ENCODE assay signal across 8 mouse cellular contexts in the genomic region with DNA sequence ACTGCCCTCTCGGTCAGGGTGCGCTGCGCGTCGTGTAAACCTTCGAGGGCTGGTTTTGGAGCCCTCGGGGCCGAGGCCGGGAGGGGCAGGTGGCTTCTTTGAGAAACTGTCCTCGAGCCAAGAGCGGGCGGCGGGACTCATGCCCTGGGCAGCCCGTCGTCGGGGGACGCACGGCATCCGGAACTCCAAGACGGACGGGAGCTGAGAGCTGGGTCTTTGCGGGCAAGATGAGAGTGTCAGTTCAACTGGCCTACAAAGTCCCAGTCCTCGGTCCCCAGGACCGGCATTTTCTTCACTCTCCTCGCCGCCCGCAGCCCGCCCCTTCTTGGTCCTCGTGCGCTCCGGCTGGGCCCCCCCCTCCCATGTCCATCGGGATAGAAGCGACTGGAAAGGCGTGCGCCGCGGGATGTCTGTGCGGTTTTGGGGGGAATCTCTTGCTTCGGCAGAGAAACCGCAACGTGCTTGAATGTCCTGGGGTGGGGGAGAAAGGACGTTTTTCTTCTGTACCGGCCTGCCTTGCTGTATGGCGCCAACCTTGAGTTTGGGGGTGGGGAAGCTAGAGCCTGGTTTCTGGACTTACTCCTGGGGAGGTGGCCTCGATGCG.
DNase-seq lines count a peak whose midpoint lies in the region; ATAC-seq and TF ChIP-seq lines count a peak whose summit lies in the region.

No protein-coding gene starts in this region.

- H3K36me3 ChIP-seq in kidney, adult 2 months (ENCODE audit: control insufficient read depth, insufficient read depth, low read length) = no peaks in the 10 kb centered on the region
- H3K36me3 ChIP-seq in heart, embryonic 12.5 days = no peaks in the 10 kb centered on the region
- no peaks in the 10 kb centered on the region for H3K36me3 ChIP-seq in limb, embryonic 12.5 days

- no peak for TF ChIP-seq POLR2A in kidney, adult 2 months (IDR thresholded peaks at IDR 0.05; ENCODE audit: low read depth, low read length)

- peak overlapping the region; percentile 76 for H3K9ac ChIP-seq in heart, embryonic 12.5 days
- H3K9ac ChIP-seq in limb, embryonic 12.5 days (replicated peaks) = peak overlapping the region; percentile 71

- H3K4me1 ChIP-seq in kidney, adult 2 months (ENCODE audit: control insufficient read depth, insufficient read depth, low read length) = peaks cover 26% of the 10 kb centered on the region
- H3K4me1 ChIP-seq in brown adipose tissue, adult 24 weeks (ENCODE audit: control insufficient read depth, insufficient read depth, insufficient read length, low read length) = peaks cover 6% of the 10 kb centered on the region; the same call in 1 of the 2 replicates
- peaks cover 23% of the 10 kb centered on the region for H3K4me1 ChIP-seq in heart, embryonic 12.5 days (replicated peaks)
- peaks cover 24% of the 10 kb centered on the region for H3K4me1 ChIP-seq in limb, embryonic 12.5 days (replicated peaks)

- WGBS in kidney, adult 2 months = 4% methylated on average over 46 of the region's 46 CpGs
- 2% methylated on average over 44 of the region's 46 CpGs for WGBS in heart, embryonic 12.5 days
- WGBS in limb, embryonic 12.5 days = 2% methylated on average over 46 of the region's 46 CpGs

- H3K9me3 ChIP-seq in heart, embryonic 12.5 days (replicated peaks) = no peaks in the 10 kb centered on the region
- H3K9me3 ChIP-seq in limb, embryonic 12.5 days = no peaks in the 10 kb centered on the region

- H3K27me3 ChIP-seq in kidney, adult 2 months (replicated peaks; ENCODE audit: control insufficient read depth, insufficient read depth, low read length) = no peaks in the 10 kb centered on the region
- H3K27me3 ChIP-seq in heart, embryonic 12.5 days (replicated peaks) = peaks cover 47% of the 10 kb centered on the region
- H3K27me3 ChIP-seq in limb, embryonic 12.5 days = peaks cover 64% of the 10 kb centered on the region

- peak overlapping the region; percentile 97 for H3K4me2 ChIP-seq in heart, embryonic 12.5 days
- peak overlapping the region; percentile 98 for H3K4me2 ChIP-seq in limb, embryonic 12.5 days

- ATAC-seq in heart, embryonic 12.5 days (ENCODE audit: insufficient number of reproducible peaks, low FRiP score) = 0 out of 2 replicates have a peak, but pooled peaks have one; percentile 29
- no peak for ATAC-seq in limb, embryonic 12.5 days (ENCODE audit: insufficient number of reproducible peaks, insufficient read depth, low FRiP score, low TSS enrichment, low read depth)

- DNase-seq in kidney, adult 2 months = peak; percentile 44
- no peak for DNase-seq in kidney, postnatal 14 days
- peak; percentile 68 for DNase-seq in neural tube, embryonic 10.5 days (ENCODE audit: extremely low spot score, low spot score)
- no peak for DNase-seq in right cerebral cortex, postnatal 14 days
- no peak for DNase-seq in frontal cortex, adult 2 months (ENCODE audit: extremely low spot score in 1 of 2, low spot score in 1 of 2)

- no peak for TF ChIP-seq CTCF in kidney, adult 2 months (conservative IDR thresholded peaks at IDR 0.05; ENCODE audit: insufficient read depth, insufficient read length, low read depth, low read length)

- H3K27ac ChIP-seq in kidney, adult 2 months (ENCODE audit: insufficient read depth, low read depth, low read length) = peak overlapping the region; percentile 84
- peak overlapping the region; percentile 92 for H3K27ac ChIP-seq in brown adipose tissue, adult 24 weeks (replicated peaks; ENCODE audit: low read depth, low read length)
- no peak overlapping the region for H3K27ac ChIP-seq in heart, embryonic 12.5 days (ENCODE audit: poor library complexity, severe bottlenecking)
- no peak overlapping the region for H3K27ac ChIP-seq in limb, embryonic 12.5 days

- H3K4me3 ChIP-seq in kidney, adult 2 months (ENCODE audit: insufficient read depth, low read depth, low read length) = peak overlapping the region; percentile 77
- peak overlapping the region; percentile 78 for H3K4me3 ChIP-seq in brown adipose tissue, adult 24 weeks (ENCODE audit: insufficient read depth, low read depth, low read length)
- H3K4me3 ChIP-seq in heart, embryonic 12.5 days = peak overlapping the region; percentile 60
- peak overlapping the region; percentile 69 for H3K4me3 ChIP-seq in limb, embryonic 12.5 days (replicated peaks)

Comparison
In these comparisons a context has a peak if more than half of its experiments do, and no peak if none do; other contexts are left out.
1. DNase-seq: peak in kidney, adult 2 months (single experiment) and neural tube, embryonic 10.5 days (single experiment); none in kidney, postnatal 14 days (single experiment), right cerebral cortex, postnatal 14 days (single experiment) and frontal cortex, adult 2 months (0 of 2).
2. H3K27ac ChIP-seq: peak in kidney, adult 2 months (single experiment) and brown adipose tissue, adult 24 weeks (single experiment); none in heart, embryonic 12.5 days (single experiment) and limb, embryonic 12.5 days (single experiment).
3. Peak in every context shown above with its lines, with median percentiles within 50 percentile points of each other: H3K4me3 ChIP-seq.